Mouse (Mus musculus): Measurements from ENCODE around the gene Tpra1.

Tpra1 gene

DNA sequence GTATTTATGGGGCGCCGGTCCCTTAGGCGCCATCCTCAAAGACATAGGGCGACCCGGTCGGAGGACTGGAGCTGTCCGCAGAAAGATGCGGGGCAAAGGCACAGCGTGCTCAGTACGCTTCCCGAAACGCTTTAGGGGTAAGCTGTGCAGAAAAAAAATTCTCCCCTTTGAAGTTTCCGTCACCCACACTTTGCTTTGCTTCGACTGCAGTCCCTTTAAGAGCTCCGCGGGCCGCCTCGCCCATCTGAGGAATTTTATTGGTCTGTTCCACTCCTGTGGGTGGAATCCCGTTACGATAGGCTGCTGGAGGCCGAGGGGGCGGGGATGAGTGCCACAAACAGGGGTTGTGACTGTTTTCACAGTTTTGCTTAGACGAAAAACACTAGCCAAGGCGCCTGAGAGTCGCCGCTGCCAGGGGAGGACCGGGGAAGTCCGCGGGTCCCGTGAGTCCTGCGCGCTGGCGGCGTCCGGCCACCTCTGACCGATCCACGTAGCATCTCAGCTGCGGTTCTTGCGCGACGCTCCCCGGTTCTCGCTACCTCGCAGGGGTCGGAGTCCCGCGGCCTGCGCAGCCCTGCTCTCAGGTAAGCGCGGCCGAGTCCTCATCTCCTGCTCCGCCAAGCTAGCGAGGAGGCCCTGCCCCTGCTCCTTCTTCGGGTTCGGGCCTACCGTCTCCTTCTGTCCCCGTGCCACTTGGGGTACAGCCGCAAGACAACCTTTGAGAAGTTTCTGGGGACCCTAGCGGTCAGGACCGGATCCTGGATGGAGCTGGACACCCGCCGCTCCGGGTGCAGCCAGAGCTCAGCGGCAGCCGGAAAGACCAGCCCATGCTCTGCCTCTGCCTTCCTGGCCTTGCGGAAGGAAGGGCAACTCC is at the start of gene Tpra1:
TSS of gene Tpra1 (plus strand) at position 305 of the 874 bp plus-strand sequence.
- peak; percentile 93 to 95 for DNase-seq (ENCODE audit: low spot score in 2 of 2)

DNA sequence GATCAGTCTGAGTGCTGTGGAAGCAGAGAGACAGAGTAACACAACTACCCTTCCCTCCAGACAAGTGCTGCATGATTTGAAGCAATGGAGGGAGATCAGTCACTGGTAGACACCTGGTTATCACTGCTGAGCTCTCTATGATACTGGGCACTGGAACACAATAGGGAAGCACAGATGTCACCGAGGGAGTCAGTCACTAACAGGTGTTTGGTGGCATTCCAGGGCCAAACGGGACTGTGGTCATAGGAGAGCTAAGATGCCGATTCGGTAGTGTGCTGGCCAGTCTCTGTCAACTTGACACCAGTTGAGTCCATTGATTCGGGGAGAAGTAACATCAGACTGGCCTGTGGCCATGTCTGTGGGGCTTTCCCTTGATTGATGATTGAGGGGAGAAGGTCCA is 47.5 kb upstream of the Tpra1 start:
- no peak for DNase-seq (ENCODE audit: low spot score in 2 of 2)

DNA sequence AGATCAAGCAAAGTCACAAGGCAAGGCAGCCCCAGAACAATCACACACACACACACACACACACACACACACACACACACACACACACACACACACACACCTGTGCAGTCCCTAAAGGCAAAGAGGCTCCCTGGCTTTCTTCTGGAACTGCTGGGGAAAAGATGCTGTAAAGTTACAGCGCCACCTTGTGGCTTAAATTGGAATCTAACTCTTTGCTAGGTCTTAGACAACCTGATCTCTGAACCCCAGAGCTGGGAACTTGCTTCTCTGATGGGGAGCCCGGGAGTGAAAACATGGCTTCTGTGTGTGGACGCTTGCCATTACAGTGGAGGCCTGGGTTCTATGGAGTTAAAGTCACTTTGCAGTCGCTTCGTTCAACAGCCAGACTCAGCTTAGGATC is 46.4 kb upstream of the Tpra1 start:
- peak in 1 of 2 experiments; percentile 73 for DNase-seq (ENCODE audit: low spot score in 2 of 2)

- DNase-seq (ENCODE audit: low spot score in 2 of 2): no peak
Measured at GRCm38 (mm10) chr6:88857249-88857648, 44.8 kb upstream of the Tpra1 start.

GRCm38 (mm10) chr6:88857830-88858229 is 44.2 kb upstream of the Tpra1 start:
- DNase-seq (ENCODE audit: low spot score in 2 of 2): no peak

GRCm38 (mm10) chr6:88858341-88858740 is 43.7 kb upstream of the Tpra1 start:
- DNase-seq (ENCODE audit: low spot score in 2 of 2): no peak

- DNase-seq (ENCODE audit: low spot score in 2 of 2): no peak
Measured at GRCm38 (mm10) chr6:88860914-88861313, 41.1 kb upstream of the Tpra1 start.

DNA sequence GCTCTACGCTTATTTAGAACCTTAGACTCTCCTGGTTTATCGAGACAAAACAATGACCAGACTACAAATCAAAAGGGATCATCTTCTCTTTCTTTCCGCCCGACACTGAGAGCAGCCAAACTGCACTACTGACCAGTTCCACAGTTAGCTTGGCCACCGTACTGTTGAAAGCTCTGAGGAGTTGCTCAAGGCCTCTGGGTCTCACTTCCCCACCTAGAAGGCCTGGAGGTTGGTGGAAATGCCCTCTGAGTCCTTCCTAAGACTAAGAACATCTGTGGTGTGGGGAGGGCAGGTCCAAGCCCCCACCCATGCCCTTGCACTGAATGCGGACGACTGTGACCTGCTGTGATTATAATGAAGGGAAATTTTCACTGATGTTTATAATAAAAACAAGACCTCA is 36.3 kb upstream of the Tpra1 start:
- no peak for DNase-seq (ENCODE audit: low spot score in 2 of 2)

DNA sequence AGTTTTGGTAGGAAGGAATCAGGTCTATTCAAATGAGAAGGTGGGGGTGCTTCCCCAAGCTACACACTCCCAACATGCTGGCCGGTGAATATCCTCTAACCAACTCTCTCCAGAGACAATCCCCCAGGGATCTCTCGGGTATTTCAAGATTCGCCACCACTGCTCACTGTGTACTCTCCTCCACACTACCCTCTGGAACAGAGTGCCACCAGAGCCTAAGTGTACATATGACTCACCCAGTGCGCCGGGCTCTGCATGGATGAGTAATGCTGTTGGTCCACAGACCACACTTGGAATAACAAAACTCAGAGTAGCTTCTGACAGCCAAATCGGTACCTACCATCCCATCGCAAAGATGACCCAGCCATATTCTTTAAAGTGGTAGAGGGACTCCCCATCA is 32.6 kb upstream of the Tpra1 start:
- DNase-seq (ENCODE audit: low spot score in 2 of 2): peak in 1 of 2 experiments; percentile 67

GRCm38 (mm10) chr6:88870594-88870993 is 31.5 kb upstream of the Tpra1 start:
- no peak for DNase-seq (ENCODE audit: low spot score in 2 of 2)

DNA sequence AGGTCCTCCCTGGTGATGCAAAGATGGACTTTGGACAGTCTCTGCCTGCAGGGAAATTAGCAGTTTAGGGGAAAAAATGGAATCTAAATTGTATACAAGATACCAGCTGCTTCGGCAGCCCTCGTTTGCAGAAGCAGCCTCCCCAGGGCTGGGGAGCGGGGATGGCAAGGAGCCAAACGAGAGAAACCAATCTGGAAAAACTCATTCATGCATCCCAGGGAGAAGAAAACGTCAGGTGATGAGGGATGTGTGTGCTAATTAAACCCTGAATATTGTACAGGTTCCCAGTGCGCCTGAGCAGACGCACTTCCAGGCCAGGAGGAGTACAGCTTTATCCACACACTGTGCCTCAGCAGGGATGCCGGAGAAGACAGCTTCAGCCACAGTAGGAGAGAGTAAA is 30.5 kb upstream of the Tpra1 start:
- peak; percentile 56 to 69 for DNase-seq (ENCODE audit: low spot score in 2 of 2)

- DNase-seq (ENCODE audit: low spot score in 2 of 2): no peak
Measured at GRCm38 (mm10) chr6:88872811-88873210, 29.2 kb upstream of the Tpra1 start.

DNA sequence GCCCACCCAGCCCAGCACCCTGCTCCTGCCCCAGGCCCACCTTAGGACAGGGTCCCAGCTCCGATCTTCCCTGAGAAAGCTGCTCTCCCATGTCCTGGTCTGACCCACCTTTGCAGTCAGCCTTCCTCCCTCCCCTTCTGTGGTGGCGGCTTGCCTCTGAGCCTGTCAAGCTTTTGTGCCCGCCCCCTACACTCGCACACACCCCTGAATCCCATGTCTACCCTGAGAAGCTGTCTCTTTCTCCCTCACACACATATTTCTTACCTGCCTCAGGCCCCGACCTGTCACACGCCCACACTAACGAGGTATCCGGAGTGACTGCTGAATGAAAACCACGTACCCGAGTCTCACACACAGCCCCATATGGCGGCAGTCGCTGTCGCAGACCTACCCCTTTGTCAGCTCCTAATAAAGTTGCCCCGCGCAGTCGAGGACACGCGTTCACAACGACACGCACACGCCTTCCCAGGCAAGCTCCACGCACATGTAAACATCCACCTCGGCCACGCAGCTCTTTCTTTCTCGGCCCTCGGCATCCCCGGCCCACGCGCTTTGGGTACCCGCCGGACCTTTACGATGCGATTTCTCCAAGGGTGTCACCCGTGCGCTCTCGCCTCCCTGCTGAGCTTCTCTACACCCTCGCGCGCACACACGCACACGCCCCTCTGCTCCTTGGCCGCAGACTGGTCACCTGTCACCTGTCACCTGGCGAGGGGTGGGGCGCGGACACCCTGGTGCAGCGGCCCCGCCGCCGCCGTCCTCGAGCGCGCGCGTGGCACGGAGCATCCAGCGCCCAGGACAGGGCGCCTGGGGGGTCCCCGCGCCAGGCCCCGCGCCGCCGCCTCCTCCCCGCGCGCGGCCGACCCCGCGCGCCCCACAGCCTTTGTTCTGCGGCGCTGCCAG is 27.8 kb upstream of the Tpra1 start:
- peak in 1 of 2 experiments; percentile 47 for DNase-seq (ENCODE audit: low spot score in 2 of 2)

DNA sequence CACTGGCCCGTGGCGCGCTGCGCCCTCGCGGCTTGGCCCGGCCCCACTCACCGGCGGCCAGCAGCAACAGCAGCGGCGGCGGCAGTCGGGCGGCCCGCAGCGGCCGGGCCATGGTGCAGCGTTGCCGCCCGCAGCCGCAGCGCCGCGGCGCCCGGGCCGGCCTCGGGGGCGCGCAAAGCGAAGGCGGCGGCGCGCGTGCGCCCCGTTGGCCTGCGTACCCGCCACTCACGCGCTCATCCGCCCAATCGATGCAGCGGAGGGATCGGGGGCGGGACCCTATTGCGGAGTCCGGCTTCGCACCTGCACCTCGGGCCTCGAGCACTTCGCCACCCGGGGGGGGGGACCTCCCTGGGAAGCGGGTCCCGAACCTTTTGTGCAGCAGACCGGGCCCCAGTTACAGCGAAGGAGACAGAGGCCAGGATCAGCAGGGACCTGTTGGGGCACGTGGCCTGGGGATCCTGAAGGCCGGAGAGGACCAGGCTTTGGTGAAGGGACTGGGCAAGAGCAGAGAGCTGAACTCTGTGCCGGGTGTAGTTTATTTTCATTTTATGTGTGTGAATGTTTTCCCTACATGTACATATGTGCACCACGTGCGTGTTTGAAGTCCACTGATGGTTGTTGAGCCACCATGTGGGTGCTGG is 27.1 kb upstream of the Tpra1 start, which contains the start of gene Podxl2:
TSS of gene Podxl2 (minus strand) at position 177 of the 641 bp plus-strand sequence.
- peak; percentile 73 to 82 for DNase-seq (ENCODE audit: low spot score in 2 of 2)

- DNase-seq (ENCODE audit: low spot score in 2 of 2): no peak
Measured at GRCm38 (mm10) chr6:88879471-88879870, 22.6 kb upstream of the Tpra1 start.

DNA sequence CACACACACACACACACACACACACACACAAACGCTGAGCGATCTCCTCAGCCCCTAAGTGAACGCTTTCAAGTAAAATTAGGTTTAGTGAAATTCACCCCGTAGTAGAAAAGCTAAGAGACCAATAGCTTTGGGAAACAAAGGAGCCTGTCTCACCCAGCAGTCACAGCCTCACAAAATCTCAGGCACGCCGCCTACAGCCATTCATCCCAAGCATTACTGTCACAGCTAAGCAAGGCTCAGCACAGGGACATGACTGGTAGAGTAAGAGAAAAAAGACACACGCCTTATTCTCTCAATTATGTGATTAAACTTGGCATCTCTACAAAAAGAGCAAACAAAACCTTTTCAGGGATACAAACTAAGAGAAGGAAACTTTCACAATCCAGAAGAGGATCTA is 20.7 kb upstream of the Tpra1 start:
- no peak for DNase-seq (ENCODE audit: low spot score in 2 of 2)

- DNase-seq (ENCODE audit: low spot score in 2 of 2): no peak
Measured at GRCm38 (mm10) chr6:88884195-88884594, 17.9 kb upstream of the Tpra1 start.

DNA sequence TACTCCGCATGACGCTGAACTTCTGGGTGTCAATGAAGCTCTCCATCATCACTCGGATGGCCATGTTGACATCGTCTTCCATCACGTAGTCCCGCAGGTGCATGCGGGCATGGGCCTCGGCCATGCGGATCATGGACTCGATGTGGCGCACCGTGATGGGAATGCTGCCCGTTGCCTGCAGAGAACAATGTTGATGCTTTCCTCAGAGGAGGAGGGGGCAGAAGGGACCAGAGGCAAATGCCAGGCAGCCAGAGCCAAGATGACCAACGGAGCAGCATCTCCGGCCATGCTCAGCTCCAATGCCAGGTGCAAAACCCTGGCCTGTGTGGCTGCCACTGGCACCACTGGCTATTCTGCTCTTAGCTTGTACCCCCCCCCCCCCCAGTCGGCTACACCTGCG is 17.4 kb upstream of the Tpra1 start:
- no peak for DNase-seq (ENCODE audit: low spot score in 2 of 2)

- DNase-seq (ENCODE audit: low spot score in 2 of 2): no peak
Measured at GRCm38 (mm10) chr6:88885644-88886416, 16.2 kb upstream of the Tpra1 start.

GRCm38 (mm10) chr6:88886417-88886967 is 15.6 kb upstream of the Tpra1 start:
- DNase-seq (ENCODE audit: low spot score in 2 of 2): no peak

Measured in frontal cortex, postnatal 36 days (tissue).